Mouse (Mus musculus) lung, adult 2 months (tissue): ENCODE measurements around the gene Gpi1.

Source experiments
- CTCF ChIP-seq: fragments of 200-500 bp; IDR thresholded peaks from 2 replicates; pipeline ENCODE4 v1.5.1; 2011; ENCODE audit warnings: mild to moderate bottlenecking, low read length, control low read depth; ENCODE audit not compliant: insufficient read depth
- POLR2A ChIP-seq: fragments of 200-500 bp; IDR thresholded peaks from 2 replicates; pipeline ENCODE4 v1.6.1; 2011; ENCODE audit warnings: low read depth, mild to moderate bottlenecking, control low read depth, low read length, borderline replicate concordance; ENCODE audit errors: extremely low read depth

GRCm38 (mm10) chr7:34183794-34184193 is 46.3 kb downstream of the Gpi1 start:
- TF ChIP-seq CTCF: no peak
- TF ChIP-seq POLR2A: no peak
